Mouse (Mus musculus) megakaryocyte-erythroid progenitor cell, adult 5-6 weeks (primary cell): ENCODE data around the gene Rsph1. TPM values are rescaled to one million over a fixed set of nuclear protein-coding genes. Genes with fewer than 3 reads are reported as not detected.
"Not testable (repeated sequence)": the region's sequence is repeated elsewhere in the genome, so short reads cannot be mapped to it uniquely, and the experiment has no call there.

Experiments used
- ATAC-seq: replicated peaks from 2 replicates; pipeline ENCODE4 v1.8.0; 2016; ENCODE audit warnings: mild to moderate bottlenecking, inconsistent platforms; ENCODE audit not compliant: severe bottlenecking, poor library complexity, low FRiP score, low TSS enrichment
- total RNA-seq, 2 experiments: library from RNA; stranded (forward) in 1 of 2; stranded (reverse) in 1 of 2; fragments of 200-1000, 215-1000 nt in 1 of 2; fragments of >200 nt in 1 of 2; fragmentation: Nextera tagmentation in 1 of 2; gene quantifications; 2 replicates each; pipeline ENCODE4 v1.2.3; 2014 to 2017

Rsph1 gene
- total RNA-seq, 2 experiments from 2014 or later, result 6.8 TPM; not detected in 1

GRCm38 (mm10) chr17:31281830-31282686 lies 4.9 kb upstream of the Rsph1 start:
- no peak for ATAC-seq

- no peak for ATAC-seq
Measured at GRCm38 (mm10) chr17:31280269-31280668, 3.1 kb upstream of the Rsph1 start.

- no peak for ATAC-seq
Measured at GRCm38 (mm10) chr17:31279541-31279940, 2.4 kb upstream of the Rsph1 start.

- ATAC-seq, result no peak
Measured at GRCm38 (mm10) chr17:31277931-31278330, 748 bp upstream of the Rsph1 start.

GRCm38 (mm10) chr17:31276207-31276921 lies 819 bp downstream of the Rsph1 start:
- ATAC-seq, result no peak

- no peak for ATAC-seq
Measured at GRCm38 (mm10) chr17:31275181-31275580, 2.0 kb downstream of the Rsph1 start.

GRCm38 (mm10) chr17:31273631-31274030 lies 3.6 kb downstream of the Rsph1 start:
- ATAC-seq, result no peak

- ATAC-seq, result no peak
Measured at GRCm38 (mm10) chr17:31272416-31273165, 4.6 kb downstream of the Rsph1 start.

GRCm38 (mm10) chr17:31271136-31271851 lies 5.9 kb downstream of the Rsph1 start:
- ATAC-seq, result no peak

- ATAC-seq, result not testable (repeated sequence)
Measured at GRCm38 (mm10) chr17:31270736-31271135, 6.4 kb downstream of the Rsph1 start.

- ATAC-seq, result no peak
Measured at GRCm38 (mm10) chr17:31270246-31270645, 6.9 kb downstream of the Rsph1 start.

- no peak for ATAC-seq
Measured at GRCm38 (mm10) chr17:31269761-31270160, 7.4 kb downstream of the Rsph1 start.

- no peak for ATAC-seq
Measured at GRCm38 (mm10) chr17:31268016-31268415, 9.2 kb downstream of the Rsph1 start.

GRCm38 (mm10) chr17:31267603-31268002 lies 9.6 kb downstream of the Rsph1 start:
- no peak for ATAC-seq

GRCm38 (mm10) chr17:31267138-31267537 lies 10.0 kb downstream of the Rsph1 start:
- no peak for ATAC-seq

GRCm38 (mm10) chr17:31266321-31266950 lies 10.7 kb downstream of the Rsph1 start:
- no peak for ATAC-seq

GRCm38 (mm10) chr17:31265831-31266230 lies 11.4 kb downstream of the Rsph1 start:
- ATAC-seq, result no peak

- peak; percentile 66 for ATAC-seq
Measured at GRCm38 (mm10) chr17:31265171-31265572, 12.0 kb downstream of the Rsph1 start.

- no peak for ATAC-seq
Measured at GRCm38 (mm10) chr17:31264372-31264771, 12.8 kb downstream of the Rsph1 start.
